Mouse (Mus musculus): ENCODE measurements around the gene Anxa4. TPM values are rescaled to one million over a fixed set of nuclear protein-coding genes. Genes with fewer than 3 reads are reported as not detected.

The Anxa4 gene
- polyA plus RNA-seq, 1 experiment from 2014 or later, result 11.3 TPM

Other genes with a start within 250 kb of the Anxa4 start
- gene Asprv1, start 165.4 kb downstream of the Anxa4 start, polyA plus RNA-seq (2016; fragmentation: Nextera tagmentation; extraction: Ambion mirVana), result 0.39 and 0.67 TPM in 2 replicates
- 30.1 and 30.4 TPM in 2 replicates for gene Mxd1, start 124.4 kb downstream of the Anxa4 start, polyA plus RNA-seq (2016; fragmentation: Nextera tagmentation; extraction: Ambion mirVana)
- gene Snrnp27, start 109.1 kb downstream of the Anxa4 start, polyA plus RNA-seq (2016; fragmentation: Nextera tagmentation; extraction: Ambion mirVana), result 115 and 125 TPM in 2 replicates
- gene Gmcl1, start 60.2 kb downstream of the Anxa4 start, polyA plus RNA-seq (2016; fragmentation: Nextera tagmentation; extraction: Ambion mirVana), result 63.9 and 64.4 TPM in 2 replicates
- gene Aak1, start 55.9 kb upstream of the Anxa4 start, polyA plus RNA-seq (2016; fragmentation: Nextera tagmentation; extraction: Ambion mirVana), result 37.0 and 47.6 TPM in 2 replicates
- 91.5 and 94.0 TPM in 2 replicates for gene Nfu1, start 215.7 kb upstream of the Anxa4 start, polyA plus RNA-seq (2016; fragmentation: Nextera tagmentation; extraction: Ambion mirVana)
- gene Gfpt1, start 249.3 kb upstream of the Anxa4 start, polyA plus RNA-seq (2016; fragmentation: Nextera tagmentation; extraction: Ambion mirVana), result 25.5 and 25.7 TPM in 2 replicates